Mouse (Mus musculus) kidney, adult 2 months (tissue): ENCODE measurements around the gene Srgap2.
A peak's percentile ranks its signal among the peaks of the same experiment; 100 is the strongest.

Experiments used
- CTCF ChIP-seq: fragments of 200-500 bp; conservative IDR thresholded peaks from 2 replicates; pipeline ENCODE4 v1.5.1; 2011; ENCODE audit warnings: low read depth, mild to moderate bottlenecking, control low read depth, low read length, moderate library complexity, mixed read lengths; ENCODE audit not compliant: insufficient read depth, insufficient read length
- POLR2A ChIP-seq: fragments of 200-500 bp; IDR thresholded peaks from one replicate; pipeline ENCODE4 v1.6.1; 2011; ENCODE audit warnings: low read depth, low read length, control low read depth

- TF ChIP-seq CTCF (no peak), POLR2A (peak; percentile 97)
Observed at GRCm38 (mm10) chr1:131527281-131528080, at the start of gene Srgap2, which contains the start of gene Fam72a.
